Mouse (Mus musculus): ENCODE data around the gene Hectd4.

- TF ChIP-seq CTCF (IDR thresholded peaks at IDR 0.05; ENCODE audit: extremely low read depth, insufficient read length, insufficient replicate concordance, low read depth, low read length) (no peak), POLR2A (IDR thresholded peaks at IDR 0.05; ENCODE audit: low read depth, low read length) (no peak)
Measured at GRCm38 (mm10) chr5:121202467-121202866, 17.6 kb upstream of the Hectd4 start.

Data from small intestine, adult 2 months (tissue).